Mouse (Mus musculus) kidney, adult 2 months (tissue): Measurements from ENCODE around the gene Mnt.

Source experiments
- CTCF ChIP-seq: fragments of 200-500 bp; conservative IDR thresholded peaks from 2 replicates; pipeline ENCODE4 v1.5.1; 2011; ENCODE audit warnings: low read depth, mild to moderate bottlenecking, control low read depth, low read length, moderate library complexity, mixed read lengths; ENCODE audit not compliant: insufficient read depth, insufficient read length
- POLR2A ChIP-seq: fragments of 200-500 bp; IDR thresholded peaks from one replicate; pipeline ENCODE4 v1.6.1; 2011; ENCODE audit warnings: low read depth, low read length, control low read depth

- no peak for TF ChIP-seq CTCF
- no peak for TF ChIP-seq POLR2A
Observed at GRCm38 (mm10) chr11:74869603-74870002, 38.9 kb downstream of the Mnt start.
